Mouse (Mus musculus) megakaryocyte progenitor cell, adult 5-6 weeks (primary cell): ENCODE measurements around the gene Rtp4. TPM values are rescaled to one million over a fixed set of nuclear protein-coding genes. Genes with fewer than 3 reads are reported as not detected.

Source experiments
- ATAC-seq: replicated peaks from 2 replicates; pipeline ENCODE4 v1.8.0; 2016; ENCODE audit warnings: mild to moderate bottlenecking, moderate TSS enrichment, inconsistent platforms; ENCODE audit not compliant: poor library complexity
- total RNA-seq, 2 experiments: library from RNA; stranded (forward) in 1 of 2; stranded (reverse) in 1 of 2; fragments of 157-497, 149-512 nt in 1 of 2; fragments of 200-1000 nt in 1 of 2; gene quantifications; 2 replicates each; pipeline versions ENCODE4 v1.2.3 to v1.2.4; 2015 to 2017

Gene Rtp4
- 4.6 and 5.6 TPM in 2 replicates for total RNA-seq (2015)
- 1.2 and 2.4 TPM in 2 replicates for total RNA-seq (2017)

DNA sequence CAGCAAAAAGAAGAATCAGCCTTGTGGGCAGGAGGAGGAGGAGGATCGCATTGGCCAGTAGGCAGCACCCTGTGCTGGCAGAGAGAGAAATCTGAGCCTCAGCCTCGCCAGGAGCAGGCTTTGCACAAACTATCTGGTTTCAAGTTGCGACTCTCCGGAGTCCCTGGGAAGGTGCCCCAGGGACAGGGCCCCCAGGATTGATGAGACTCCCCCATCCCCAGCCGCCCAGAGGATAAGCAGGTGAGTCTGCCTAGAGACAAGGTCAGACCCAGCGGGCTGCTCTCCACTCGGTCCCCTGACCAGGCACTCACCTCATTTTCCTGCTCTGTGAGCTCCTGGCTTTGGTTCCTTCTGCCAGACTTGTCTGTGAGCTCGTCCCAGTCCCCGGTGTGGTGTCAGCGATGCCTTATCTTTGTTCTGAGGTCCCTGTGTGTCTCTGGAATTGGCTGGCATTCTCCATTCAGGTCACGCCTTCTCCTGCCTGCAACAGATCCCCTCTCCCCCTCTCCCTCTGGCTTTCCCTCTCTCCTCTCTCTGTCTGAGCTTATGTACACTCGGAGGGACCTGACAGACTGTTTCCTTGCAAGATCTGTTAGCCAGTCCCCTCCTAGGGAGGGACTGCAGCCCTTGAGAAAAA lies at the start of gene Rtp4, which contains the start of gene Masp1:
TSS of gene Rtp4 (plus strand) at position 57 of the 637 bp plus-strand sequence.
TSS of gene Masp1 (minus strand) at position 581 of the 637 bp plus-strand sequence.
- no peak for ATAC-seq

- ATAC-seq, result no peak
Measured at GRCm38 (mm10) chr16:23471551-23471950, 48.5 kb upstream of the Rtp4 start.

- no peak for ATAC-seq
Measured at GRCm38 (mm10) chr16:23472046-23472445, 48.0 kb upstream of the Rtp4 start.

DNA sequence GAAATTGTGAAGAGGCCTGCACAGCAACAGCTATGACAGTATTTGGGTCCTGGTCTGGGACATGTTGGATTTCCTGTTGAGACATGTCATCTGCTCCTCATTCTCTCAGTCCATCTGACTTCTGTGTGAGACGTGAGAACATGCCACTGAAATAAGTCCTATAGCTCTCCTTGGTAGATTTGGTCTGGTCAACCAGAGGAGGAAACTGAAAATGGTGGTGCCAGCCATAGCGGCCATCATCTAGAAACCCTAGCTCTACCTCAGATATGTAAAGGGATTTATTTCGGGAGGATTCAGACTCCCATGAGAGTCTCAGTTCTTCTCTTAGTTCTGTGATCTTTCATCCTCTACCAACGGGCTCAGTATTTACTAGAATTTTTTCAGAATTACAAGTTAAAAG lies 44.4 kb upstream of the Rtp4 start:
- ATAC-seq, result no peak

DNA sequence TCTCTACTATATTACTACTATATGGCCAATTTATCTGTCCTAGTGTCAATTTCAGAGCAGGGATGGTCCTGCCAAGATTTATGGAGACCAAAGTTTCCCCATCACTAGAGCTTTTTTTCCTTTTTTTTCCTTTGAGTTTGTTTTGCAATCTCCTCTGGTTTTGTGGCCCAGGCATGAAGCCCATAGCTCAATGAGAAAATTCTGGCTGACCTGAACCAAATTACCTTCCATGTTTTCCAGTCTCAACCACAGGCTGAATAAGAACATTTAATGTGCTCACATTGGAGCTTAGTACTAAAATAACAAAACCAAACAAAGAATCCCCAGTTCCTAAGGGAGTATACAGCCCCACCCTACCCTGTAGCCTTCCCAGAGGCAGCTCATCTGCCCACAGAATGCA lies 43.5 kb upstream of the Rtp4 start:
- ATAC-seq, result no peak

DNA sequence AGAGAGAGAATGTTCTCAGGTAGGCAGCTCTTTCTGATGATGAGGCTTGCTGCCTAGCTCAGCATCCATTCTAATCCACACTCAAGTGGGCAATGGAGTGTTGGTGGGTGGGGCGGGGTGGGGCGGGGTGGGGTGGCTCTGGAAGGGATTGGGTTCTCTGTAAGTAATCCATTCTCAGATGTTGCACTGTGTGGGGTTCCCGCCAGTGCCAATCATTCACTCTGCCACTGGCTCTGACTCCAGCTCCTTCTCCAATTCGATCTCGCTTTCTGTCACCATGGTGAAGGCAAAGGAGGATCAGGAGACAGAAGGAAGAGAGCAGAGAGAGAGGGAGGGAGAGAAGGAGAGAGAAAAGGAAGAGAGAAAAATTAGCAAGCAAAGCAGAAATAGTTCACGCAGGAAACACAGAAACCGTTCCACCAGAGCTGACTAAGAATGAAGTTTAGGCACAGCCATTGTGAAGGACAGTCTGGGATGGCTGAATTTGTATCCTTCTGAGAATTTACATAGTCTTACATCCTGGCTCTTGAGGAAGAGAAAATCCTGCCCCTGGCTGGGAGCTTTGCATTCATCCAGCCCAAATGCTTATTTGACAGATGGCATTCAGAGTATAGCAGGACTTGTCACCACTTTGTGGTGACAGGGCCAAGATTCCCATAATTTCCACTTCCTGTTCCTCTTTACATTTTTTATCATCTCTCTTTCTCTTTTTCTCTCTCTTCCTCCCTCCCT lies 40.1 kb upstream of the Rtp4 start:
- no peak for ATAC-seq

DNA sequence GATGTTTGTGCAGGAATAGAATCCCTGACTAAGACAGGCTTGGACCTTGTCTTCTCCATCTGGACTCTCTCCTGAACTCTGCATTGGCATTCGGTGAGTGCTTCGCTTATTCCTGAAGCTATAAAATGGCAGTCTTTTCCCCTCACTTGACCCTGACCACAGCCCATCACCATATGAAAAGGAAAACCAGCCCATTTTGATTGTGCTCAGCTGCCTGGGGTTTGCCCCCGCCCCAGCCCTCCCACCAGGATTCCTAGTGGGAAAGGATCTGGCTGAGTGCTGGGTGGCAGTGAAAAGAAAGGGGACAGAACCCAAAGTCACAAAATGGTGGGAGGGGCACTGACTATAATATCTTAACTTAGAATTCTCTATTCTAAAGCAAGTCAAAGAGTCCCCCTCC lies 37.9 kb upstream of the Rtp4 start:
- no peak for ATAC-seq

DNA sequence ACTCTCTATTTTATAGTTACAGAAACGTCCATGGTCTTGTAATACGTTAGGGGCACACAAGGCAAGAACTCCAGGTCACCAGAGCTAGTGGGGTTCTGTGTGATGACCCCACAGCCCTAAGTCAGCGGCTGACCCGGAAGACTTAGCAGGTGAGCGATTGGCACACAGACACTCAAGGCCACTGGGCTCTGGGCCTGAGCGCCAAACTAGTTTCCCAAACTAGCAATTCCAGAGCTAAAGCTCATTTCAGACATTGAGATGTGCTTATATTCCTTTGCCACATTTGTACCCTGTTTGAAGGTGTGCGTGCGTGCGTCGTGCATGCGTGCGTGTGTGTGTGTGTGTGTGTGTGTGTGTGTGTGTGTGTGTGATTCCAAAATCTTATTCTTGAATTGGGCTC lies 37.2 kb upstream of the Rtp4 start:
- no peak for ATAC-seq

DNA sequence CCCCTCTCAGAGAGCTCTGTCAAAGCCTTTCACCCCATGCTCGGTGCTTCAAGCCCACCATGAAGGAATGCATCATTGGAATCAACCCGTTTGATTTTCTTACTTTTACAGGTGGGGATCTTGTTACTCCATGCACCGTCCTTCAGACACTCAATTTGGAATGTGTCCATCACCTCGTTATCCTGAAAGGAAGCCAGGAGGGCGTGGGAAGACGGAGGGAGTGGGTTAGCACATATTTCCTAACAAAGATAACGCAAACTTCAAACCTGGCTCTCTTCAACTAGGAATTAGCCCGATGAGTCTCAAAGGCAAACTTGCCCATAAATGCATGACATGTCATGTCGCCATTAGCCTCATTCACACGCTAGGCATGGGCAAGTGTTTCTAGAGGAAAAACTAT lies 36.8 kb upstream of the Rtp4 start:
- no peak for ATAC-seq

DNA sequence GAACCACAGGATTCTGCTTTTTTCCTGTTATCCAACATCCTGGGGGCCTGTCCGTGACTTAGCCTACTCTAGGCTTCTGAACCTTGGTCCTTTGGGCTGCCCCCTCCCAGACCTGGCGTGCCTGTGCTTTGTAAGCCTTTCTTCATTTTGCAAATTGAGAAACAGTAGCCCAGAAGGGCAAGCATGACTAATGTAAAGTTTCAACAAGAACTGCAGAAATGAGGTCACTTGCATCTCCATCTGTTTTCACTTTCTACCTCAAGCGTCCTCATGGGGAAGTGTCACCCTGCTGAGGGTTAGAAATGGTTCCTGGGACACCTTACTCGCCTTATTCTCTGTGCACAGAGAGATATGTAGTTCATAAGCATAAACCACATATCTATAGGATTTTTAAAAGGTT lies 27.3 kb upstream of the Rtp4 start:
- no peak for ATAC-seq

DNA sequence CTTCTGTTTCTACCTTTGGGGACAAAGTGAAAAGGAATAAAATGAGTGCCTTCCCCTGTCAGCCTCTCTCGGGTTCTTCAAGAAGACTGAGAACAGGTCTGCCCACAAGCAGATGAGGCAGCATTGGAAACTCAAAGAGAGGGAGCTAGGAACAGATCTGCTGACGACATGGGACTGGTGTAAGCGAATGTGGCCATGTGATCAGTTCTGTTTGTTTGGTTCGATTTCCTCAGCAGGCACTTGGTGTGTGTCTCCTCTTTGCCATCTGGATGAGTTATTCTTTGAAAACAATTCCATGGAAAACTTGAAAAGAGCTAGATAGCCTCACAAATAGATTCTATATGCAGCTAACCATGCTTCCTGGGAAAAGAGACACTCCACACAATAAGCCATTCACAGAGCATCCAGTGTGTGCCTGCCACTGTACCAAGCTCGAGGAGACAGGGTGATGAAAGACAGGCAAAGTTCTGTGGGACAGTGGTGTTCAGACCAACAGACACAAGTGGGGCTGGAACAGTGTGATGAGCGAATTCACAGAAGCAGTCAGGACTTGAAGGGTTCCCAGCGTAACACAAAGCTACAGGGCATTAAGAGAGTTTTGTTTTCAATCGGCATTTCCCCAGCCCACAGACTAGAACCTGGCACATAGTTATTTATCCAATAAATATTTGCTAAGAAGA lies 23.7 kb upstream of the Rtp4 start:
- no peak for ATAC-seq

DNA sequence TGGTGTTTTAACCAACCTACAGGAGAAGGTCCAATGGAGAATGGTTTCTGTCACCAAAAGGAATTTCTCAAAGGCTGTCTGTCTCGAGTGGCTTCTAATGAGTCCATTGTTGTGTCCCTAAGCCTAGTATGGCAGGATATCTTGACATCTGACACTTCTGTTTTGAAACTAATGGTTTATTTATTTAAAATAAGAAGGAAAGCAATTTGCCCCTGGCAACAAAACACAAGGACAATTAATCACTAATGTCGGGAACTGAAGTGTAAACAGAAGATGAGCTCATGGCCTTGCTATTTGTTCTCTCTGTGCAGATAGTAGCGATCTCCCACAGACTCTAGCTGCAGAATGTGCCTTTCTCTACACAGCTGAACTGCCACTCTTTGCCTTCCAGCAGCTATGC lies 22.7 kb upstream of the Rtp4 start:
- ATAC-seq, result no peak

GRCm38 (mm10) chr16:23497881-23498280 lies 22.2 kb upstream of the Rtp4 start:
- no peak for ATAC-seq

DNA sequence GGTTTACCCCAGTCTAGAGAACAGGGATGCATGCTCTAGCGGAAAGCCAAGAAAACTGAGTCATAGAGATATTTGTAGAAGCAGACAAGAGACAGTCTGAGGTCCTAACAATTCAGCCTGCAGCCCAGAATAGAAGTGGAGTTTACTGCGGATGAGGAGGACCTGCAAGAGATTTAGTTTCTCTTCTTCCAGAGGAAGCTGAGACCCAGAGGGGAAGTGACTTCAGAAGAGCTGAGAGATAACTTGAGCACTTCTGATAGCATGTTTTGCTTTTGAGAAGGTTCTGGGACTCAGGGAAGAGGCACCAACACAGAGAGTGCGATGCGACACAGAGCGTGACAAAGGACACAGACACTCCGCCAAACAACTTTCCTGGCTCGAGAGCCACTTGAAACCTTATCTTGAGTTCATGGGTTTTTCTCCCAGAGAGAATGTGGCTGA lies 21.4 kb upstream of the Rtp4 start:
- no peak for ATAC-seq

GRCm38 (mm10) chr16:23500558-23500957 lies 19.5 kb upstream of the Rtp4 start:
- ATAC-seq, result peak; percentile 81

DNA sequence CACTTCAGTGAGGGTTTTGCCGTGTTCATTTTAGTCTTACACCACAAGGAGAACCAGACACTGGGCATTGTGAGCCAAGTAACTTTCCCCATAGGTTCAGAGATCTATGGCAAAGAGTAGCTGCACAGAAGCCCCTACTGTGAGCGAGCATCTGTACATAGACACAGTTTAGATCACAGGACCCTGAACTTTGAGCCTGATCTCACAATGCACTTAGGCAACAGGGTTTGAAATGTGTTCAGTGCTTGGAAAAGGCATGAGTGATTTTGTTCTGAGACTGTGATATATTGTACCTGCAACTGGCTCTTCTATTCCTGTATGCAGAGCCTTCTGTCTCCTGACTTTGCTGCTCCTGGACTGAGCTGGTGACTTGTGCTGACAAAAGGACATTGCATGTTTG lies 18.8 kb upstream of the Rtp4 start:
- no peak for ATAC-seq

GRCm38 (mm10) chr16:23502478-23502877 lies 17.6 kb upstream of the Rtp4 start:
- no peak for ATAC-seq

DNA sequence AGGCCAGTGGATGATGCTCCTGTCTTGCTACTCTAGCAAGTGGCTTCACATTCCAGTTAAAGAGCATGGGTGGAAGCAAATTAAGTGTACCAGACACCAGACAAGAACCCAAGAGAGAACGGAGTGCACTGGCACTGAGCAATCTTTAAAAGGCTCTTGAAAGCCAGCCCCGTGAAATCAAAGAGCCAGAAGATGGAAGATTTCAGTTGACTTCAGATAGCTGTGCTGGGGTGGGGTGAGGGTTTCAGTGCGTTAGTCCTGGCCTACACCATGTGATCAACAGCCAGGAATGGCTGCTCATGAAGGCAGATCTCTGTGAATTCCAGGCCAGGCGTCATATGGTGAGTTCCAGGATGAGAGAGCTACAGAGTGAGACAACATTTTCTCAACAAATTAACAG lies 16.7 kb upstream of the Rtp4 start:
- ATAC-seq, result no peak

GRCm38 (mm10) chr16:23504320-23504744 lies 15.8 kb upstream of the Rtp4 start:
- ATAC-seq, result no peak

- peak; percentile 58 for ATAC-seq
Measured at GRCm38 (mm10) chr16:23505904-23506687, 14.0 kb upstream of the Rtp4 start.
